Mouse (Mus musculus) cortical plate, adult 2 months (tissue): ENCODE results near the gene Catsperz.

Experiments
- CTCF ChIP-seq: fragments of 200-500 bp; IDR thresholded peaks from 2 replicates; pipeline ENCODE4 v1.5.1; 2011; ENCODE audit warnings: mild to moderate bottlenecking, control low read depth, low read length; ENCODE audit not compliant: insufficient read depth; ENCODE audit errors: extremely low read depth
- POLR2A ChIP-seq: fragments of 200-500 bp; IDR thresholded peaks from 2 replicates; pipeline ENCODE4 v1.6.1; 2011; ENCODE audit warnings: mild to moderate bottlenecking, low read length, control low read depth; ENCODE audit not compliant: insufficient read depth; ENCODE audit errors: extremely low read depth

GRCm38 (mm10) chr19:6951994-6952711 lies 27.0 kb upstream of the Catsperz start:
- TF ChIP-seq CTCF (no peak), POLR2A (no peak)
